Mouse (Mus musculus) spleen, adult 2 months (tissue): ENCODE data around the gene 1500009L16Rik. TPM values are rescaled to one million over a fixed set of nuclear protein-coding genes. Genes with fewer than 3 reads are reported as not detected.

Experiments used
- DNase-seq, 2 experiments: peaks; one replicate each; pipeline versions ENCODE4 v3.0.0 to v3.0.0-alpha.2; 2012 to 2021; ENCODE audit warnings: low spot score in 2 of 2, low read depth in 1 of 2
- H3K27ac ChIP-seq: fragments of 200-500 bp; 2 replicates; pipeline ENCODE4 v1.5.1; 2012; ENCODE audit warnings: low read length, inconsistent platforms; ENCODE audit not compliant: insufficient read depth
- H3K27me3 ChIP-seq: fragments of 200-500 bp; 2 replicates; pipeline ENCODE4 v1.6.1; 2012; ENCODE audit warnings: mild to moderate bottlenecking, moderate library complexity, low read length, inconsistent platforms; ENCODE audit not compliant: control insufficient read depth, insufficient read depth
- H3K36me3 ChIP-seq: fragments of 200-500 bp; 2 replicates; pipeline ENCODE4 v1.6.1; 2012; ENCODE audit warnings: mild to moderate bottlenecking, low read length, inconsistent platforms; ENCODE audit not compliant: control insufficient read depth, insufficient read depth
- H3K4me1 ChIP-seq: fragments of 200-500 bp; 2 replicates; pipeline ENCODE4 v1.6.1; 2011; ENCODE audit warnings: inconsistent platforms; ENCODE audit not compliant: control insufficient read depth, insufficient read depth, insufficient read length
- H3K4me3 ChIP-seq: fragments of 200-500 bp; 2 replicates; pipeline ENCODE4 v1.5.1; 2011; ENCODE audit warnings: mild to moderate bottlenecking, inconsistent platforms; ENCODE audit not compliant: insufficient read depth, insufficient read length; ENCODE audit errors: extremely low read depth
- CTCF ChIP-seq: fragments of 200-500 bp; IDR thresholded peaks from 2 replicates; pipeline ENCODE4 v1.5.1; 2011; ENCODE audit warnings: mild to moderate bottlenecking, inconsistent platforms; ENCODE audit not compliant: insufficient read depth, insufficient read length, insufficient replicate concordance; ENCODE audit errors: extremely low read depth
- POLR2A ChIP-seq: fragments of 200-500 bp; IDR thresholded peaks from 2 replicates; pipeline ENCODE4 v1.6.1; 2011; ENCODE audit warnings: low read depth, low read length, inconsistent platforms
- WGBS: fragments of 180-500 bp; shearing (Covaris S2); methylation state at CpG from one replicate; pipeline ENCODE4 v1.1.7; 2018; 5-methylcytosine and 5-hydroxymethylcytosine counted together
- polyA plus RNA-seq: library from polyadenylated mRNA; depleted of rRNA; stranded (reverse); fragments of >200 nt; gene quantifications from 2 replicates; pipeline ENCODE4 v1.2.3, GENCODE M21; 2012

The 1500009L16Rik gene
- polyA plus RNA-seq, 1 experiment = 0.16 TPM

- no peak overlapping the region for H3K27ac ChIP-seq
- no peaks in the 10 kb centered on the region for H3K4me1 ChIP-seq
- no peaks in the 10 kb centered on the region for H3K36me3 ChIP-seq
- TF ChIP-seq CTCF = no peak
- TF ChIP-seq POLR2A = no peak
- WGBS = 88% methylated on average over 10 of the region's 10 CpGs
- H3K4me3 ChIP-seq = no peak overlapping the region
- DNase-seq = no peak
- H3K27me3 ChIP-seq = no peaks in the 10 kb centered on the region
Measured at GRCm38 (mm10) chr10:83782371-83783120, 59.9 kb downstream of the 1500009L16Rik start.

- Histone ChIP-seq H3K4me3 (no peak overlapping the region), H3K27ac (no peak overlapping the region), H3K4me1 (no peaks in the 10 kb centered on the region), H3K27me3 (no peaks in the 10 kb centered on the region), H3K36me3 (no peaks in the 10 kb centered on the region)
- no peak for DNase-seq
- TF ChIP-seq CTCF = peak; percentile 32; the same call in 1 of the 2 replicates
- no peak for TF ChIP-seq POLR2A
- WGBS = 35% methylated on average over 5 of the region's 5 CpGs
Measured at GRCm38 (mm10) chr10:83785003-83785402, 62.3 kb downstream of the 1500009L16Rik start.

- H3K4me1 ChIP-seq = no peaks in the 10 kb centered on the region
- H3K4me3 ChIP-seq = no peak overlapping the region
- no peaks in the 10 kb centered on the region for H3K27me3 ChIP-seq
- WGBS = 74% methylated on average over 3 of the region's 3 CpGs
- TF ChIP-seq POLR2A (no peak), CTCF (no peak)
- H3K36me3 ChIP-seq = no peaks in the 10 kb centered on the region
- no peak for DNase-seq
- no peak overlapping the region for H3K27ac ChIP-seq
Measured at GRCm38 (mm10) chr10:83785627-83786392, 63.1 kb downstream of the 1500009L16Rik start.

GRCm38 (mm10) chr10:83795088-83795487 is 72.4 kb downstream of the 1500009L16Rik start:
- Histone ChIP-seq H3K27me3 (no peaks in the 10 kb centered on the region), H3K4me1 (no peaks in the 10 kb centered on the region), H3K36me3 (no peaks in the 10 kb centered on the region), H3K4me3 (no peak overlapping the region), H3K27ac (no peak overlapping the region)
- no peak for DNase-seq
- TF ChIP-seq CTCF = no peak
- TF ChIP-seq POLR2A = no peak

GRCm38 (mm10) chr10:83795500-83795899 is 72.8 kb downstream of the 1500009L16Rik start:
- H3K36me3 ChIP-seq = no peaks in the 10 kb centered on the region
- H3K4me1 ChIP-seq = no peaks in the 10 kb centered on the region
- TF ChIP-seq CTCF (no peak), POLR2A (no peak)
- WGBS = 92% methylated on average over 4 of the region's 4 CpGs
- no peak overlapping the region for H3K4me3 ChIP-seq
- no peak for DNase-seq
- H3K27ac ChIP-seq = no peak overlapping the region
- no peaks in the 10 kb centered on the region for H3K27me3 ChIP-seq

GRCm38 (mm10) chr10:83804021-83804420 is 81.4 kb downstream of the 1500009L16Rik start:
- WGBS = 87% methylated on average over 6 of the region's 6 CpGs
- no peak overlapping the region for H3K4me3 ChIP-seq
- H3K4me1 ChIP-seq = no peaks in the 10 kb centered on the region
- no peak for DNase-seq
- H3K27me3 ChIP-seq = no peaks in the 10 kb centered on the region
- no peak overlapping the region for H3K27ac ChIP-seq
- no peak for TF ChIP-seq POLR2A
- no peak for TF ChIP-seq CTCF
- H3K36me3 ChIP-seq = no peaks in the 10 kb centered on the region
